Mouse (Mus musculus): ENCODE data around the gene Clrn3. TPM values are rescaled to one million over a fixed set of nuclear protein-coding genes. Genes with fewer than 3 reads are reported as not detected.

Clrn3 gene
- polyA plus RNA-seq, 1 experiment from 2014 or later, result 61.7 TPM

DNA sequence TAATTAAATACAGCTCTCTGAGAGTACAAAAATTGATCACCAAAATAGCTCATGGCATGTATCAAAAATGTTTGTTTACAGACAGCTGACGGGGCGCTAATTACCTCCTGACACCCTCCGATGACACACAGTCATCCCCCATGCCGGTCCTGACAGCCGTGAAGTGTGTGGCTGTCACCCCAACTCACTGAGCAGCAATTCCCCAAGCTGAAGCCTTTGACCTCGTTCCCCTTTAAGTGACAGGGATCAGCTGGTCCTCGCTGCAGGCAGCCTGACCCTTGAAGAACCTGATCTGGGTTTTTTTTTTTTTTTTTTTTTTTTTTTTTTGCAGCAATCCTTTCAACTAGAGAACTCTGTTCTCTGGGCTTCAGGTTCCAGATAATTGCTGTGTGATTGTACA lies 59.8 kb downstream of the Clrn3 start:
- no peak for ATAC-seq
- Histone ChIP-seq H3K4me3 (ENCODE audit: low read depth, low read length) (no peak overlapping the region), H3K36me3 (ENCODE audit: control insufficient read depth, insufficient read depth) (no peaks in the 10 kb centered on the region), H3K27me3 (replicated peaks; ENCODE audit: control insufficient read depth, insufficient read depth, low read length) (0 out of 2 replicates have a peak, but pooled peaks cover 4% of the 10 kb centered on the region), H3K4me2 (replicated peaks; ENCODE audit: low read depth) (no peak overlapping the region), H3K4me1 (replicated peaks; ENCODE audit: control insufficient read depth, insufficient read depth, low read length) (no peaks in the 10 kb centered on the region), H3K9me3 (ENCODE audit: control insufficient read depth) (no peaks in the 10 kb centered on the region), H3K9ac (ENCODE audit: low read depth, low read length) (no peak overlapping the region), H3K27ac (ENCODE audit: low read depth, low read length) (no peak overlapping the region)
- 52% methylated on average over 7 of the region's 7 CpGs for WGBS
- no peak for TF ChIP-seq CTCF (IDR thresholded peaks at IDR 0.05; ENCODE audit: low read depth)

- no peak overlapping the region for H3K4me3 ChIP-seq (ENCODE audit: low read depth, low read length)
- H3K9ac ChIP-seq (ENCODE audit: low read depth, low read length), result no peak overlapping the region
- no peak overlapping the region for H3K4me2 ChIP-seq (replicated peaks; ENCODE audit: low read depth)
- no peaks in the 10 kb centered on the region for H3K4me1 ChIP-seq (replicated peaks; ENCODE audit: control insufficient read depth, insufficient read depth, low read length)
- H3K9me3 ChIP-seq (ENCODE audit: control insufficient read depth), result no peaks in the 10 kb centered on the region
- no peak for ATAC-seq
- H3K27ac ChIP-seq (ENCODE audit: low read depth, low read length), result no peak overlapping the region
- no peak for TF ChIP-seq CTCF (IDR thresholded peaks at IDR 0.05; ENCODE audit: low read depth)
- WGBS, result 14% methylated on average over 12 of the region's 12 CpGs
- no peaks in the 10 kb centered on the region for H3K36me3 ChIP-seq (ENCODE audit: control insufficient read depth, insufficient read depth)
- H3K27me3 ChIP-seq (replicated peaks; ENCODE audit: control insufficient read depth, insufficient read depth, low read length), result 0 out of 2 replicates have a peak, but pooled peaks cover 4% of the 10 kb centered on the region
Observed at GRCm38 (mm10) chr7:135465293-135465692, 63.2 kb downstream of the Clrn3 start.

GRCm38 (mm10) chr7:135464689-135465259 lies 63.7 kb downstream of the Clrn3 start:
- no peak overlapping the region for H3K27ac ChIP-seq (ENCODE audit: low read depth, low read length)
- no peak overlapping the region for H3K4me2 ChIP-seq (replicated peaks; ENCODE audit: low read depth)
- TF ChIP-seq CTCF (IDR thresholded peaks at IDR 0.05; ENCODE audit: low read depth), result peak; percentile 79
- H3K36me3 ChIP-seq (ENCODE audit: control insufficient read depth, insufficient read depth), result no peaks in the 10 kb centered on the region
- no peaks in the 10 kb centered on the region for H3K4me1 ChIP-seq (replicated peaks; ENCODE audit: control insufficient read depth, insufficient read depth, low read length)
- WGBS, result 29% methylated on average over 3 of the region's 3 CpGs
- H3K9ac ChIP-seq (ENCODE audit: low read depth, low read length), result no peak overlapping the region
- no peak overlapping the region for H3K4me3 ChIP-seq (ENCODE audit: low read depth, low read length)
- H3K27me3 ChIP-seq (replicated peaks; ENCODE audit: control insufficient read depth, insufficient read depth, low read length), result 0 out of 2 replicates have a peak, but pooled peaks cover 4% of the 10 kb centered on the region
- no peaks in the 10 kb centered on the region for H3K9me3 ChIP-seq (ENCODE audit: control insufficient read depth)
- no peak for ATAC-seq

MicroRNAs within 50 kb of the gene (microRNA counts, 519-probe panel; counts per million panel counts)
- microRNA mmu-miR-1962, result not detected

Small RNA genes lying within 50 kb of the gene (microRNA-seq; reads per million reads assigned to microRNA genes)
- gene Mir1962, result not detected

Other genes starting within 250 kb of the Clrn3 start
- not detected in 2 replicates for gene Foxi2, start 118.3 kb downstream of the Clrn3 start, polyA plus RNA-seq (2015; fragmentation: Nextera tagmentation; extraction: Ambion mirVana)
- 4.7 and 5.2 TPM in 2 replicates for gene Ptpre, start 8.8 kb upstream of the Clrn3 start, polyA plus RNA-seq (2015; fragmentation: Nextera tagmentation; extraction: Ambion mirVana)
- 8.7 and 9.0 TPM in 2 replicates for gene Mki67, start 187.7 kb upstream of the Clrn3 start, polyA plus RNA-seq (2015; fragmentation: Nextera tagmentation; extraction: Ambion mirVana)